Mouse (Mus musculus): ENCODE measurements around the gene Sdf2.

DNA sequence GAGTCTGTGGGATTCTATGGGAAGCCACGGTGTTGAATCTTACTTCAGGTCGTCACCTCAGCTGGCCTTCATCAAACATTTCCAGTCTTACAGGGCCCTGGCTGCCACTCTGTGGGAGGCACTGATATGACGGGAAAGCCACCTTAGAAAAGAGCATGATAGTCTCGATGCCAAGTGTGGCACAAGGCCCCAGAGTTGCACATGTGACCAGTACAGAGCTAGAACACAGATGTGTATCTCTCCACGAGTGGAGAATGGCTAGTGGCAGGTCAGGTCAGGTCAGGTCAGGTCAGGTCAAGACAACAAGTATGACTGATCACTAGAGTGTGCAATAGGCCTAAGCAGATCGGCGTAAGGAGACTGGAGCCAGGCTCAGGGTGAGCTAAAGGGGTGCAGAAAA, 34.9 kb upstream of the Sdf2 start:
- no peak for TF ChIP-seq CTCF (IDR thresholded peaks at IDR 0.05; ENCODE audit: control insufficient read depth, insufficient read depth, insufficient read length)
- no peak for TF ChIP-seq USF1 (IDR thresholded peaks at IDR 0.05; ENCODE audit: low read depth)
- TF ChIP-seq MYOD1 (IDR thresholded peaks at IDR 0.05; ENCODE audit: control insufficient read depth, insufficient read length, low read depth) = no peak
- no peak for TF ChIP-seq MYOG (IDR thresholded peaks at IDR 0.05; ENCODE audit: control insufficient read depth, extremely low read depth, insufficient read length)
